Mouse (Mus musculus): Measurements from ENCODE around the gene Jph4. TPM values are rescaled to one million over a fixed set of nuclear protein-coding genes. Genes with fewer than 3 reads are reported as not detected.
A peak's percentile ranks its signal among the peaks of the same experiment; 100 is the strongest.

The Jph4 gene
- polyA plus RNA-seq, 1 experiment from 2014 or later, result 0.18 TPM

DNA sequence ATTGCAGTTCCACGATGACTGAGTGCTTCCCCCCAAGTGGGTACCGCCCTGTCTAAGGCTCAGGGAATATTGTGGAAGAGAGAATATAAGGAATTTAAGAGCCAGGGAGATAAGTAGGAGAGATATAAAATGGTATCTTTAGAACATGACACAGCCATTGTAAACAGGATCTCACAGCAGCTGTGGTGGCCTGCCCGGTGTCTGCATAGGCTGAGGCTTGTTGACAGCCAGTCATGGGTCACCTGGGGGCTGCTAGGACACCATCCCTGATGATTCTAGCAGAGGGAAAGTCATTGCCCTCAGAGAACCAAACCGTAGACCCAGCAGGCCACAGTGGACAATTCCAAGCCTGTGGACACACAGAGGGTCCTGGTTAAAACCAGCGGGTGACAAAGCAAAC lies 34.2 kb upstream of the Jph4 start:
- WGBS, result 65% methylated on average over 5 of the region's 5 CpGs
- no peaks in the 10 kb centered on the region for H3K27me3 ChIP-seq (ENCODE audit: control insufficient read depth, insufficient read depth, low read depth, low read length)
- H3K36me3 ChIP-seq (ENCODE audit: control insufficient read depth, insufficient read depth, low read length), result no peaks in the 10 kb centered on the region
- no peaks in the 10 kb centered on the region for H3K9me3 ChIP-seq (ENCODE audit: control insufficient read depth, low read length)
- no peak overlapping the region for H3K4me2 ChIP-seq (ENCODE audit: low read depth, low read length)
- ATAC-seq (ENCODE audit: low read depth), result no peak
- H3K4me1 ChIP-seq (replicated peaks; ENCODE audit: control insufficient read depth, insufficient read depth, low read length), result no peaks in the 10 kb centered on the region
- no peak overlapping the region for H3K4me3 ChIP-seq (ENCODE audit: low read length)
- H3K9ac ChIP-seq (ENCODE audit: low read length), result no peak overlapping the region
- H3K27ac ChIP-seq (ENCODE audit: low read length), result no peak overlapping the region

GRCm38 (mm10) chr14:55149041-55149440 lies 32.3 kb upstream of the Jph4 start:
- ATAC-seq (ENCODE audit: low read depth), result no peak
- no peak overlapping the region for H3K27ac ChIP-seq (ENCODE audit: low read length)
- H3K27me3 ChIP-seq (ENCODE audit: control insufficient read depth, insufficient read depth, low read depth, low read length), result no peaks in the 10 kb centered on the region
- no peaks in the 10 kb centered on the region for H3K9me3 ChIP-seq (ENCODE audit: control insufficient read depth, low read length)
- H3K9ac ChIP-seq (ENCODE audit: low read length), result no peak overlapping the region
- H3K36me3 ChIP-seq (ENCODE audit: control insufficient read depth, insufficient read depth, low read length), result no peaks in the 10 kb centered on the region
- no peak overlapping the region for H3K4me3 ChIP-seq (ENCODE audit: low read length)
- no peaks in the 10 kb centered on the region for H3K4me1 ChIP-seq (replicated peaks; ENCODE audit: control insufficient read depth, insufficient read depth, low read length)
- H3K4me2 ChIP-seq (ENCODE audit: low read depth, low read length), result no peak overlapping the region
- 68% methylated on average over 5 of the region's 5 CpGs for WGBS

DNA sequence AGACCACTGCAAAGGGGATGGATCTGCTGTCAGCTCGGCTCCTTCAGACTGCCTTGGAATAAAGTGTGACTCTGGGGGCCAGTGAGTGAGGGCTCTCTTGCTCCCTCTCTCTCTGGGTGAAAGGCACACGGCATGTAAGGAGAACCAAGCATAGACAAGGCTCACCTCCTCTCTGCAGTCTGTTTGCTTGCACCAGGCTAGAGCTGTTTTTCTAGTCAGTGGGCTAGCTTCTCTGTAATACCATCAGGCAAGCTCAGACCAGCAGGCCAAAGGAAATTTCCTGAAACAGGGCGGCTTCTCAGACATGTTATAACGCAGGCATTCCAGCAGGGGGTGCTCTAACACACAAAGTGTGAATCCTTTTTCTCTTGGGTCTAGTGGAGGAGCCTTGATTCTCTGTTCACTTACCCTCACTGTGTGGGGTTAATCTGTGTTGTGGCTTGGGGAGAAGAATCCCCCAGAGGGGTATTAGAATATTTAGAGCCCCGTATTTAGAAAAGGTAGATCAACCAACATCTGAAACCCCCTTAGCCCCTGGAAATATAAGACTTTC lies 31.7 kb upstream of the Jph4 start:
- Histone ChIP-seq H3K9ac (ENCODE audit: low read length) (no peak overlapping the region), H3K27ac (ENCODE audit: low read length) (no peak overlapping the region), H3K9me3 (ENCODE audit: control insufficient read depth, low read length) (no peaks in the 10 kb centered on the region), H3K4me1 (replicated peaks; ENCODE audit: control insufficient read depth, insufficient read depth, low read length) (no peaks in the 10 kb centered on the region), H3K4me2 (ENCODE audit: low read depth, low read length) (no peak overlapping the region), H3K4me3 (ENCODE audit: low read length) (no peak overlapping the region), H3K27me3 (ENCODE audit: control insufficient read depth, insufficient read depth, low read depth, low read length) (no peaks in the 10 kb centered on the region), H3K36me3 (ENCODE audit: control insufficient read depth, insufficient read depth, low read length) (no peaks in the 10 kb centered on the region)
- ATAC-seq (ENCODE audit: low read depth), result no peak
- 31% methylated on average over 5 of the region's 5 CpGs for WGBS

GRCm38 (mm10) chr14:55146829-55147401 lies 30.2 kb upstream of the Jph4 start:
- ATAC-seq (ENCODE audit: low read depth), result no peak
- H3K4me1 ChIP-seq (replicated peaks; ENCODE audit: control insufficient read depth, insufficient read depth, low read length), result no peaks in the 10 kb centered on the region
- no peaks in the 10 kb centered on the region for H3K27me3 ChIP-seq (ENCODE audit: control insufficient read depth, insufficient read depth, low read depth, low read length)
- no peak overlapping the region for H3K27ac ChIP-seq (ENCODE audit: low read length)
- H3K9ac ChIP-seq (ENCODE audit: low read length), result no peak overlapping the region
- H3K4me3 ChIP-seq (ENCODE audit: low read length), result no peak overlapping the region
- no peaks in the 10 kb centered on the region for H3K36me3 ChIP-seq (ENCODE audit: control insufficient read depth, insufficient read depth, low read length)
- WGBS, result 77% methylated on average over 12 of the region's 12 CpGs
- H3K9me3 ChIP-seq (ENCODE audit: control insufficient read depth, low read length), result no peaks in the 10 kb centered on the region
- no peak overlapping the region for H3K4me2 ChIP-seq (ENCODE audit: low read depth, low read length)

DNA sequence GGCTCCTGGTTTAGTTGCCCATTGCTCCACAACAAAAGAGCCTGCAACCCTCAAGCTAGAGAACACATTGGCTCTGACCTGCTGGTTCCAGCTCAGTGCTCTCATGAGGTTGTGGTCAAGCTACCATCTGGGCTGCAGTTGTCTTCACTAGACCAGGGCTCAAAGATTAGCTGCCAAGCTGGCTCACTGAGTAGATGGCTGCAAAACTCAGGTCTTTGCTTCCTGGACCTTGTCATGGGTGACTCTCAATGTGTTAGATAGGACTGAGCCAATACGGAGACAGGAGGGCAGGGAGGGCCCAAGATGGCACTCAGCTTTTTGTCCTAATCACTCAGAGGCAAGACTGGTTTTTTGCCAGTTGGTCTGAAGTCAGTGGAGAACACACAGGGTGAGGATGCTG lies 29.6 kb upstream of the Jph4 start:
- no peak for ATAC-seq (ENCODE audit: low read depth)
- Histone ChIP-seq H3K27ac (ENCODE audit: low read length) (no peak overlapping the region), H3K4me2 (ENCODE audit: low read depth, low read length) (no peak overlapping the region), H3K4me3 (ENCODE audit: low read length) (no peak overlapping the region), H3K36me3 (ENCODE audit: control insufficient read depth, insufficient read depth, low read length) (no peaks in the 10 kb centered on the region), H3K27me3 (ENCODE audit: control insufficient read depth, insufficient read depth, low read depth, low read length) (no peaks in the 10 kb centered on the region), H3K4me1 (replicated peaks; ENCODE audit: control insufficient read depth, insufficient read depth, low read length) (no peaks in the 10 kb centered on the region), H3K9me3 (ENCODE audit: control insufficient read depth, low read length) (no peaks in the 10 kb centered on the region), H3K9ac (ENCODE audit: low read length) (no peak overlapping the region)
- 77% methylated on average over 1 of the region's 1 CpGs for WGBS

DNA sequence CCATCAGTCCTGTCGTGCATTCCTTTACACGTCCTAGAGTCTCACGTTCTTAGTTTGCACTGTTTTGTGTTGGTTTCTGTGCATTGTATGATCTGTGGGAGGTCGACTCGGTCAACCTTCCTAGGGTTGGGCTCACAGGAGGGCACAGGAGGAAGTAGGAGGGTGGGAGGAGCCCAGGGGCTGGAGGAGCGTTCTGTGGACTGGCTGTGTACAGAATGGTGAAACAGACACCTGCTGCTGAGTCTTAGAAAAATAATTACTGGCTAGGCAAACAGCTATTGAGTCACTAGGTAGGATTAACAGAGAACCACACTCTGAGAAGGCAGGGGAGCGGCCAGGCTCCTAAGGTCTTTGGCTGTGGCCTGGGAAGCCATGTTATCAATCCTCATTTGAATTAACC lies 22.6 kb upstream of the Jph4 start:
- WGBS, result 31% methylated on average over 7 of the region's 7 CpGs
- no peak overlapping the region for H3K9ac ChIP-seq (ENCODE audit: low read length)
- no peaks in the 10 kb centered on the region for H3K36me3 ChIP-seq (ENCODE audit: control insufficient read depth, insufficient read depth, low read length)
- 0 out of 2 replicates have a peak, but pooled peaks have one; percentile 26 for ATAC-seq (ENCODE audit: low read depth)
- H3K4me3 ChIP-seq (ENCODE audit: low read length), result no peak overlapping the region
- H3K27ac ChIP-seq (ENCODE audit: low read length), result no peak overlapping the region
- H3K27me3 ChIP-seq (ENCODE audit: control insufficient read depth, insufficient read depth, low read depth, low read length), result no peaks in the 10 kb centered on the region; the same call in 1 of the 2 replicates
- no peak overlapping the region for H3K4me2 ChIP-seq (ENCODE audit: low read depth, low read length)
- H3K9me3 ChIP-seq (ENCODE audit: control insufficient read depth, low read length), result no peaks in the 10 kb centered on the region
- H3K4me1 ChIP-seq (replicated peaks; ENCODE audit: control insufficient read depth, insufficient read depth, low read length), result no peaks in the 10 kb centered on the region

DNA sequence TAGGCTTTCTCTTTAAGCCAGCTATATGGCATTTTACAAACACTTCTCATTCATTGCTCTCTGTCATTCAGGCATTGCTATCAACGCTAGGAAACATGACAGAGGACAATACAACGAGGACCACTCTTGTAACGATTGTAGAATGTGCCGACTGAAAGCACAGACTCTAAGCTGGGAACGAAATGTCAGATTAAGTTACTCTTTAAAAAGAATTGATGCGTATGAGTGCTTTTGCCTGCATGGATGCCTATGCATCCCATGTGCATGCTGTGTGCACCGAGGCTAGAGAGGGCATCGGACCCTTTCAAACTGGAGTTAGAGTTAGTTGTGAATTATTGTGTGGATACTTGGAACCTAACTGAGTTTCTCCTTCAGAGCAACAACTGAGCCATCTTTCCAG lies 18.9 kb upstream of the Jph4 start:
- Histone ChIP-seq H3K9me3 (ENCODE audit: control insufficient read depth, low read length) (no peaks in the 10 kb centered on the region), H3K27me3 (ENCODE audit: control insufficient read depth, insufficient read depth, low read depth, low read length) (no peaks in the 10 kb centered on the region; the same call in 1 of the 2 replicates), H3K4me1 (replicated peaks; ENCODE audit: control insufficient read depth, insufficient read depth, low read length) (no peaks in the 10 kb centered on the region)

GRCm38 (mm10) chr14:55126521-55126920 lies 9.8 kb upstream of the Jph4 start:
- H3K4me3 ChIP-seq (ENCODE audit: low read length), result no peak overlapping the region
- WGBS, result 83% methylated on average over 7 of the region's 7 CpGs
- H3K27me3 ChIP-seq (ENCODE audit: control insufficient read depth, insufficient read depth, low read depth, low read length), result no peaks in the 10 kb centered on the region
- H3K27ac ChIP-seq (ENCODE audit: low read length), result no peak overlapping the region
- no peak for ATAC-seq (ENCODE audit: low read depth)
- no peak overlapping the region for H3K4me2 ChIP-seq (ENCODE audit: low read depth, low read length)
- H3K36me3 ChIP-seq (ENCODE audit: control insufficient read depth, insufficient read depth, low read length), result no peaks in the 10 kb centered on the region
- no peak overlapping the region for H3K9ac ChIP-seq (ENCODE audit: low read length)
- no peaks in the 10 kb centered on the region for H3K4me1 ChIP-seq (replicated peaks; ENCODE audit: control insufficient read depth, insufficient read depth, low read length)
- no peaks in the 10 kb centered on the region for H3K9me3 ChIP-seq (ENCODE audit: control insufficient read depth, low read length)

More for the DNA sequence above, 18.9 kb upstream of the Jph4 start:
- WGBS, result 71% methylated on average over 8 of the region's 8 CpGs
- no peak overlapping the region for H3K9ac ChIP-seq (ENCODE audit: low read length)
- no peak overlapping the region for H3K4me3 ChIP-seq (ENCODE audit: low read length)
- no peak overlapping the region for H3K4me2 ChIP-seq (ENCODE audit: low read depth, low read length)
- ATAC-seq (ENCODE audit: low read depth), result no peak
- H3K36me3 ChIP-seq (ENCODE audit: control insufficient read depth, insufficient read depth, low read length), result no peaks in the 10 kb centered on the region
- H3K27ac ChIP-seq (ENCODE audit: low read length), result no peak overlapping the region

- WGBS, result 68% methylated on average over 5 of the region's 5 CpGs
Observed at GRCm38 (mm10) chr14:55125711-55126110, 9.0 kb upstream of the Jph4 start.

More at GRCm38 (mm10) chr14:55125711-55126110, 9.0 kb upstream of the Jph4 start:
- Histone ChIP-seq H3K4me1 (replicated peaks; ENCODE audit: control insufficient read depth, insufficient read depth, low read length) (no peaks in the 10 kb centered on the region), H3K27me3 (ENCODE audit: control insufficient read depth, insufficient read depth, low read depth, low read length) (no peaks in the 10 kb centered on the region), H3K27ac (ENCODE audit: low read length) (no peak overlapping the region), H3K4me2 (ENCODE audit: low read depth, low read length) (no peak overlapping the region), H3K4me3 (ENCODE audit: low read length) (no peak overlapping the region), H3K9ac (ENCODE audit: low read length) (no peak overlapping the region), H3K9me3 (ENCODE audit: control insufficient read depth, low read length) (no peaks in the 10 kb centered on the region), H3K36me3 (ENCODE audit: control insufficient read depth, insufficient read depth, low read length) (no peaks in the 10 kb centered on the region)
- ATAC-seq (ENCODE audit: low read depth), result no peak
